Comparison of ENCODE assay signal across 8 mouse cellular contexts in the genomic region with DNA sequence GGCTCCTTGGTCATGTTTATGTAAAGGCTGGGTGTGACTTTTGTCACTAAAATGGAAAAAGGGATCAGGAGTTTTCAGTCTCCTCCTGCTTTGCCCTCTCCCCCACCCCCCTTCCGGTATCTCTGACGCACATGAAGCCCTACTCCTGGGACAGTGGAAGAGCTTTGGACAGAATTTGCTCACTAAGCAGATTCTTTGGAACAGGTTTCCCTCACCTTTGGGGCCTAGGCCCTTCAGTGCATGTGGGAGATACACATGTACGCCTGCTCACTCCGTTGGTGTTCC. TPM values are rescaled to one million over a fixed set of nuclear protein-coding genes. Genes with fewer than 3 reads are reported as not detected.
DNase-seq lines count a peak whose midpoint lies in the region; ATAC-seq and TF ChIP-seq lines count a peak whose summit lies in the region.

No protein-coding gene starts in this region.

- WGBS in hindbrain, embryonic 13.5 days = 72% methylated on average over 4 of the region's 4 CpGs
- WGBS in hindbrain, embryonic 10.5 days = 67% methylated on average over 4 of the region's 4 CpGs
- WGBS in heart, embryonic 13.5 days = 45% methylated on average over 4 of the region's 4 CpGs
- 60% methylated on average over 4 of the region's 4 CpGs for WGBS in limb, embryonic 14.5 days

- TF ChIP-seq POLR2A in limb, embryonic 14.5 days (IDR thresholded peaks at IDR 0.05; ENCODE audit: borderline replicate concordance, extremely low read depth, insufficient read depth, insufficient read length) = no peak
- no peak for TF ChIP-seq POLR2A in myocyte (IDR thresholded peaks at IDR 0.05; ENCODE audit: insufficient read length, low read depth)

- no peak overlapping the region for H3ac ChIP-seq in myocyte (ENCODE audit: control insufficient read depth, insufficient read length)

- no peak overlapping the region for H3K27ac ChIP-seq in hindbrain, embryonic 13.5 days
- no peak overlapping the region for H3K27ac ChIP-seq in hindbrain, embryonic 10.5 days
- peak overlapping the region; percentile 87 for H3K27ac ChIP-seq in heart, embryonic 13.5 days (replicated peaks)
- H3K27ac ChIP-seq in limb, embryonic 14.5 days (replicated peaks; ENCODE audit: low read depth, low read length) = no peak overlapping the region

- no peaks in the 10 kb centered on the region for H3K36me3 ChIP-seq in hindbrain, embryonic 13.5 days
- no peaks in the 10 kb centered on the region for H3K36me3 ChIP-seq in hindbrain, embryonic 10.5 days
- peaks cover 15% of the 10 kb centered on the region; the same call in 1 of the 2 replicates for H3K36me3 ChIP-seq in heart, embryonic 13.5 days
- 0 out of 2 replicates have a peak, but pooled peaks cover 4% of the 10 kb centered on the region for H3K36me3 ChIP-seq in limb, embryonic 14.5 days (ENCODE audit: control insufficient read depth, insufficient read depth, low read length)
- H3K36me3 ChIP-seq in myocyte (ENCODE audit: control insufficient read depth, insufficient read depth) = peaks cover 5% of the 10 kb centered on the region

- H3K9me3 ChIP-seq in hindbrain, embryonic 13.5 days = no peaks in the 10 kb centered on the region
- H3K9me3 ChIP-seq in hindbrain, embryonic 10.5 days = no peaks in the 10 kb centered on the region
- no peaks in the 10 kb centered on the region for H3K9me3 ChIP-seq in heart, embryonic 13.5 days
- H3K9me3 ChIP-seq in limb, embryonic 14.5 days (ENCODE audit: control insufficient read depth, low read length) = no peaks in the 10 kb centered on the region

- DNase-seq in hindbrain, embryonic 10.5 days (ENCODE audit: low spot score) = no peak
- DNase-seq in limb, embryonic 14.5 days (ENCODE audit: low spot score) = no peak
- DNase-seq in testis, postnatal 10 days (ENCODE audit: low spot score) = no peak
- no peak for DNase-seq in T-cell, adult 2 months (ENCODE audit: low spot score)
- no peak for DNase-seq in layer of hippocampus, adult 11-12 months (ENCODE audit: low spot score)

- H3K27me3 ChIP-seq in hindbrain, embryonic 13.5 days = no peaks in the 10 kb centered on the region
- H3K27me3 ChIP-seq in hindbrain, embryonic 10.5 days (ENCODE audit: insufficient read depth, poor library complexity, severe bottlenecking) = peaks cover 13% of the 10 kb centered on the region; the same call in 1 of the 2 replicates
- H3K27me3 ChIP-seq in heart, embryonic 13.5 days (replicated peaks) = no peaks in the 10 kb centered on the region
- no peaks in the 10 kb centered on the region for H3K27me3 ChIP-seq in limb, embryonic 14.5 days (ENCODE audit: control insufficient read depth, insufficient read depth, low read length)
- H3K27me3 ChIP-seq in myocyte (ENCODE audit: control insufficient read depth, insufficient read depth, insufficient read length) = no peaks in the 10 kb centered on the region

- peaks cover 22% of the 10 kb centered on the region for H3K79me2 ChIP-seq in myocyte (ENCODE audit: control insufficient read depth, insufficient read depth)

- peaks cover 38% of the 10 kb centered on the region for H3K4me1 ChIP-seq in hindbrain, embryonic 13.5 days (replicated peaks)
- H3K4me1 ChIP-seq in hindbrain, embryonic 10.5 days (replicated peaks) = peaks cover 30% of the 10 kb centered on the region
- H3K4me1 ChIP-seq in heart, embryonic 13.5 days = peaks cover 37% of the 10 kb centered on the region
- H3K4me1 ChIP-seq in limb, embryonic 14.5 days (ENCODE audit: control insufficient read depth, insufficient read depth, low read length) = peaks cover 24% of the 10 kb centered on the region

- peak overlapping the region; percentile 43; the same call in 1 of the 2 replicates for H3K9ac ChIP-seq in hindbrain, embryonic 13.5 days
- H3K9ac ChIP-seq in heart, embryonic 13.5 days = peak overlapping the region; percentile 97
- no peak overlapping the region; the same call in 1 of the 2 replicates for H3K9ac ChIP-seq in limb, embryonic 14.5 days (ENCODE audit: low read depth, low read length, severe bottlenecking)

- ATAC-seq in hindbrain, embryonic 13.5 days (ENCODE audit: low FRiP score) = no peak
- no peak for ATAC-seq in heart, embryonic 13.5 days (ENCODE audit: extremely low read depth, insufficient number of reproducible peaks, low FRiP score, low TSS enrichment)
- ATAC-seq in limb, embryonic 14.5 days (ENCODE audit: low FRiP score, low read depth) = no peak

- peak overlapping the region; percentile 61 for H3K4me2 ChIP-seq in hindbrain, embryonic 13.5 days
- peak overlapping the region; percentile 69 for H3K4me2 ChIP-seq in heart, embryonic 13.5 days
- peak overlapping the region; percentile 81 for H3K4me2 ChIP-seq in limb, embryonic 14.5 days (replicated peaks; ENCODE audit: low read depth, low read length, severe bottlenecking)
- H3K4me2 ChIP-seq in myocyte (ENCODE audit: low read depth) = no peak overlapping the region

- no peak overlapping the region for H3K4me3 ChIP-seq in hindbrain, embryonic 13.5 days
- no peak overlapping the region for H3K4me3 ChIP-seq in hindbrain, embryonic 10.5 days
- H3K4me3 ChIP-seq in heart, embryonic 13.5 days = peak overlapping the region; percentile 72
- peak overlapping the region; percentile 92; the same call in 1 of the 2 replicates for H3K4me3 ChIP-seq in limb, embryonic 14.5 days (replicated peaks; ENCODE audit: low read length)
- peak overlapping the region; percentile 59 for H3K4me3 ChIP-seq in myocyte

TF ChIP-seq in myocyte, 11 proteins besides CTCF, POLR2A, EP300 and RAD21:
- TF ChIP-seq TCF3 (IDR thresholded peaks at IDR 0.05; ENCODE audit: insufficient read length, low read depth) (no peak), CEBPB (IDR thresholded peaks at IDR 0.05; ENCODE audit: insufficient read depth, poor library complexity, severe bottlenecking) (no peak), MAX (IDR thresholded peaks at IDR 0.05; ENCODE audit: low read depth) (no peak), MYOD1 (IDR thresholded peaks at IDR 0.05; ENCODE audit: control insufficient read depth in 1 of 3, insufficient read length in 2 of 3, low read depth in 2 of 3) (no peak), MYOG (IDR thresholded peaks at IDR 0.05; ENCODE audit: control insufficient read depth in 1 of 3, insufficient read depth in 1 of 3, insufficient read length in 2 of 3, low read depth in 2 of 3) (no peak), REST (IDR thresholded peaks at IDR 0.05; ENCODE audit: insufficient read depth, insufficient read length) (no peak), USF1 (IDR thresholded peaks at IDR 0.05; ENCODE audit: low read depth) (no peak), E2F4 (IDR thresholded peaks at IDR 0.05; ENCODE audit: insufficient read depth) (no peak), TCF12 (IDR thresholded peaks at IDR 0.05; ENCODE audit: insufficient read depth, poor library complexity, severe bottlenecking) (no peak), POLR2AphosphoS2 (IDR thresholded peaks at IDR 0.05; ENCODE audit: insufficient read length, low read depth) (no peak), SRF (IDR thresholded peaks at IDR 0.05; ENCODE audit: control insufficient read depth, insufficient read length, low read depth) (no peak)

RNA-seq across cellular contexts. Expression of gene Zbtb4, which starts 1.9 kb away (rescaled TPM):
- 3.2 TPM in 2 replicates for polyA plus RNA-seq in hindbrain, embryonic 13.5 days (2015; fragmentation: Nextera tagmentation; extraction: Ambion mirVana)
- 0.80 and 1.2 TPM in 2 replicates for polyA plus RNA-seq in hindbrain, embryonic 10.5 days (2016; fragmentation: Nextera tagmentation; extraction: Ambion mirVana)
- 2.7 and 3.1 TPM in 2 replicates for polyA plus RNA-seq in heart, embryonic 13.5 days (2015; fragmentation: Nextera tagmentation; extraction: Ambion mirVana)
- polyA plus RNA-seq in limb, embryonic 14.5 days (2012; rRNA removed) = 12.8 and 14.3 TPM in 2 replicates
- 4.1 and 5.0 TPM in 2 replicates for polyA plus RNA-seq in limb, embryonic 14.5 days (2014; fragmentation: Nextera tagmentation; extraction: Ambion mirVana)
- 9.4 TPM for polyA plus RNA-seq in myocyte (2012; fragmentation: generic; extraction: Trizol)

RNA-seq across cellular contexts. Expression of gene Slc35g3, which starts 5.8 kb away (rescaled TPM):
- polyA plus RNA-seq in hindbrain, embryonic 13.5 days (2015; fragmentation: Nextera tagmentation; extraction: Ambion mirVana) = 0.35 and 0.87 TPM in 2 replicates
- 0.50 TPM in 1 of 2 replicates, not detected in the other for polyA plus RNA-seq in hindbrain, embryonic 10.5 days (2016; fragmentation: Nextera tagmentation; extraction: Ambion mirVana)
- 0.19 and 0.51 TPM in 2 replicates for polyA plus RNA-seq in heart, embryonic 13.5 days (2015; fragmentation: Nextera tagmentation; extraction: Ambion mirVana)
- 0.14 and 0.23 TPM in 2 replicates for polyA plus RNA-seq in limb, embryonic 14.5 days (2012; rRNA removed)
- 0.21 TPM in 1 of 2 replicates, not detected in the other for polyA plus RNA-seq in limb, embryonic 14.5 days (2014; fragmentation: Nextera tagmentation; extraction: Ambion mirVana)
- polyA plus RNA-seq in myocyte (2012; fragmentation: generic; extraction: Trizol) = 0.26 TPM

RNA-seq across cellular contexts. Expression of gene Polr2a, which starts 9.1 kb away (rescaled TPM):
- polyA plus RNA-seq in hindbrain, embryonic 13.5 days (2015; fragmentation: Nextera tagmentation; extraction: Ambion mirVana) = 18.8 and 20.4 TPM in 2 replicates
- polyA plus RNA-seq in hindbrain, embryonic 10.5 days (2016; fragmentation: Nextera tagmentation; extraction: Ambion mirVana) = 31.1 and 37.9 TPM in 2 replicates
- 16.1 and 19.1 TPM in 2 replicates for polyA plus RNA-seq in heart, embryonic 13.5 days (2015; fragmentation: Nextera tagmentation; extraction: Ambion mirVana)
- polyA plus RNA-seq in limb, embryonic 14.5 days (2012; rRNA removed) = 76.6 and 100 TPM in 2 replicates
- 40.7 and 45.3 TPM in 2 replicates for polyA plus RNA-seq in limb, embryonic 14.5 days (2014; fragmentation: Nextera tagmentation; extraction: Ambion mirVana)
- 69.5 TPM for polyA plus RNA-seq in myocyte (2012; fragmentation: generic; extraction: Trizol)

RNA-seq across cellular contexts. Expression of gene Chrnb1, which starts 28.2 kb away (rescaled TPM):
- 1.5 and 2.6 TPM in 2 replicates for polyA plus RNA-seq in hindbrain, embryonic 13.5 days (2015; fragmentation: Nextera tagmentation; extraction: Ambion mirVana)
- 1.6 and 2.2 TPM in 2 replicates for polyA plus RNA-seq in hindbrain, embryonic 10.5 days (2016; fragmentation: Nextera tagmentation; extraction: Ambion mirVana)
- polyA plus RNA-seq in heart, embryonic 13.5 days (2015; fragmentation: Nextera tagmentation; extraction: Ambion mirVana) = 6.8 and 7.9 TPM in 2 replicates
- polyA plus RNA-seq in limb, embryonic 14.5 days (2012; rRNA removed) = 69.4 and 81.0 TPM in 2 replicates
- 14.1 and 19.0 TPM in 2 replicates for polyA plus RNA-seq in limb, embryonic 14.5 days (2014; fragmentation: Nextera tagmentation; extraction: Ambion mirVana)
- 95.3 TPM for polyA plus RNA-seq in myocyte (2012; fragmentation: generic; extraction: Trizol)

RNA-seq across cellular contexts. Expression of gene Fgf11, which starts 34.1 kb away (rescaled TPM):
- polyA plus RNA-seq in hindbrain, embryonic 13.5 days (2015; fragmentation: Nextera tagmentation; extraction: Ambion mirVana) = 4.8 and 5.5 TPM in 2 replicates
- polyA plus RNA-seq in hindbrain, embryonic 10.5 days (2016; fragmentation: Nextera tagmentation; extraction: Ambion mirVana) = 0.76 and 1.8 TPM in 2 replicates
- polyA plus RNA-seq in heart, embryonic 13.5 days (2015; fragmentation: Nextera tagmentation; extraction: Ambion mirVana) = 2.0 and 2.3 TPM in 2 replicates
- 17.2 and 17.5 TPM in 2 replicates for polyA plus RNA-seq in limb, embryonic 14.5 days (2012; rRNA removed)
- 2.2 and 3.4 TPM in 2 replicates for polyA plus RNA-seq in limb, embryonic 14.5 days (2014; fragmentation: Nextera tagmentation; extraction: Ambion mirVana)
- polyA plus RNA-seq in myocyte (2012; fragmentation: generic; extraction: Trizol) = 17.5 TPM

Comparison
In these comparisons a context has a peak if more than half of its experiments do, and no peak if none do; other contexts are left out.
1. H3K4me3 ChIP-seq: peak in heart, embryonic 13.5 days (single experiment), limb, embryonic 14.5 days (single experiment) and myocyte (single experiment); none in hindbrain, embryonic 13.5 days (single experiment) and hindbrain, embryonic 10.5 days (single experiment).